Comparison of ENCODE assay signal across 19 mouse cellular contexts in genomic region chr2:127550446-127550845, GRCm38 (mm10). TPM values are rescaled to one million over a fixed set of nuclear protein-coding genes. Genes with fewer than 3 reads are reported as not detected.
A peak's percentile ranks its signal among the peaks of the same experiment; 100 is the strongest.
DNase-seq lines count a peak whose midpoint lies in the region; ATAC-seq and TF ChIP-seq lines count a peak whose summit lies in the region.
"Had no signal": no experiment of that assay in that cellular context is flagged by ENCODE, and none has a peak within 500 bp of the region (broad histone marks: within the 10 kb centered on the region; RNA-seq: fewer than 3 reads in every experiment).

No protein-coding gene starts in this region.

- no peak for TF ChIP-seq POLR2A in cerebellum, adult 2 months (IDR thresholded peaks at IDR 0.05; ENCODE audit: borderline replicate concordance, insufficient read depth, low read length)
- TF ChIP-seq POLR2A in testis, adult 2 months (IDR thresholded peaks at IDR 0.05; ENCODE audit: control insufficient read depth, low read depth, low read length): no peak

- peaks cover 13% of the 10 kb centered on the region; the same call in 1 of the 2 replicates for H3K4me1 ChIP-seq in cerebellum, adult 2 months (ENCODE audit: control insufficient read depth, insufficient read depth, low read length)
- H3K4me1 ChIP-seq in testis, adult 2 months (ENCODE audit: control insufficient read depth, insufficient read depth, low read length): no peaks in the 10 kb centered on the region
- H3K4me1 ChIP-seq: embryonic facial prominence, embryonic 13.5 days; embryonic facial prominence, embryonic 15.5 days; forebrain, embryonic 12.5 days; forebrain, embryonic 15.5 days had no signal

- H3K27ac ChIP-seq in cerebellum, adult 2 months (ENCODE audit: insufficient read depth, low read length): 0 out of 2 replicates have a peak overlapping the region, but pooled peaks have one; percentile 12
- no peak overlapping the region for H3K27ac ChIP-seq in testis, adult 2 months (ENCODE audit: control insufficient read depth, insufficient read depth, low read depth, low read length)
- H3K27ac ChIP-seq: embryonic facial prominence, embryonic 13.5 days; embryonic facial prominence, embryonic 15.5 days; forebrain, embryonic 10.5 days; forebrain, embryonic 12.5 days; forebrain, embryonic 15.5 days had no signal

- TF ChIP-seq CTCF in cerebellum, adult 2 months (IDR thresholded peaks at IDR 0.05; ENCODE audit: borderline replicate concordance, insufficient read depth, low read depth, low read length): no peak
- TF ChIP-seq CTCF in testis, adult 2 months (IDR thresholded peaks at IDR 0.05; ENCODE audit: control insufficient read depth, insufficient read depth, insufficient replicate concordance, low read depth, low read length): no peak

- no peak for DNase-seq in cerebellum, postnatal 4 days (ENCODE audit: low spot score in 2 of 2)
- peak; percentile 42 to 67 for DNase-seq in cerebellum, adult 2 months
- DNase-seq in cerebellum, adult 9-11 months: no peak
- DNase-seq in testis, postnatal 14 days (ENCODE audit: low spot score): no peak
- DNase-seq: adrenal gland, adult 8-10 months; adrenal gland, postnatal 36 days; B cell, adult 2 months had no signal

- ATAC-seq in cerebellum, adult (ENCODE audit: insufficient number of reproducible peaks, low FRiP score, low TSS enrichment): peak; percentile 41; the same call in 1 of the 2 replicates
- ATAC-seq: activated CD4-positive, CD25-positive, alpha-beta regulatory T cell, adult 4 months; CD4-positive, CD25-positive, alpha-beta regulatory T cell, adult 4 months; Patski had no signal

- H3K36me3 ChIP-seq in testis, adult 2 months (ENCODE audit: control insufficient read depth, insufficient read depth, low read length): no peaks in the 10 kb centered on the region
- H3K36me3 ChIP-seq: embryonic facial prominence, embryonic 13.5 days; embryonic facial prominence, embryonic 15.5 days; forebrain, embryonic 10.5 days; forebrain, embryonic 12.5 days; forebrain, embryonic 15.5 days; G1E had no signal

- no peaks in the 10 kb centered on the region for H3K27me3 ChIP-seq in cerebellum, adult 2 months (ENCODE audit: control insufficient read depth, insufficient read depth, low read length)
- no peaks in the 10 kb centered on the region for H3K27me3 ChIP-seq in testis, adult 2 months (ENCODE audit: control insufficient read depth, insufficient read depth, low read length)
- H3K27me3 ChIP-seq: embryonic facial prominence, embryonic 13.5 days; embryonic facial prominence, embryonic 15.5 days; forebrain, embryonic 15.5 days had no signal

- no peak overlapping the region for H3K4me3 ChIP-seq in cerebellum, adult 2 months (replicated peaks; ENCODE audit: insufficient read depth, low read depth, low read length)
- peak overlapping the region; percentile 21 for H3K4me3 ChIP-seq in testis, adult 2 months (ENCODE audit: control insufficient read depth, low read depth, low read length)
- H3K4me3 ChIP-seq: embryonic facial prominence, embryonic 13.5 days; embryonic facial prominence, embryonic 15.5 days; erythroblast, embryonic 14.5 days; forebrain, embryonic 10.5 days; forebrain, embryonic 12.5 days; forebrain, embryonic 15.5 days had no signal

- 26% methylated on average over 1 of the region's 1 CpGs for WGBS in cerebellum, adult 2 months

RNA-seq across cellular contexts. Expression of gene Prom2, which starts 9.2 kb away (rescaled TPM):
- 3.3 and 4.1 TPM in 2 replicates for polyA plus RNA-seq in cerebellum, adult 2 months (2012; rRNA removed)
- polyA plus RNA-seq in testis, adult 2 months (2012; rRNA removed): 0.09 and 20.7 TPM in 2 replicates
- polyA plus RNA-seq: activated CD4-positive, CD25-positive, alpha-beta regulatory T cell, adult 4 months; CD4-positive, CD25-positive, alpha-beta regulatory T cell, adult 4 months; erythroblast, embryonic 14.5 days; forebrain, embryonic 15.5 days; G1E; Patski had no signal

RNA-seq across cellular contexts. Expression of gene Kcnip3, which starts 28.6 kb away (rescaled TPM):
- polyA plus RNA-seq in cerebellum, adult 2 months (2012; rRNA removed): 81.6 and 83.9 TPM in 2 replicates
- 2.7 and 4.5 TPM in 2 replicates for polyA plus RNA-seq in testis, adult 2 months (2012; rRNA removed)
- polyA plus RNA-seq: CD4-positive, CD25-positive, alpha-beta regulatory T cell, adult 4 months had no signal

RNA-seq across cellular contexts. Expression of gene Zfp661, which starts 36.4 kb away (rescaled TPM):
- polyA plus RNA-seq in cerebellum, adult 2 months (2012; rRNA removed): 6.0 and 6.1 TPM in 2 replicates
- polyA plus RNA-seq in testis, adult 2 months (2012; rRNA removed): 5.6 and 6.0 TPM in 2 replicates
- polyA plus RNA-seq: erythroblast, embryonic 14.5 days had no signal

RNA-seq across cellular contexts. Expression of gene Mrps5, which starts 36.6 kb away (rescaled TPM):
- polyA plus RNA-seq in cerebellum, adult 2 months (2012; rRNA removed): 95.0 and 97.3 TPM in 2 replicates
- 32.6 and 33.8 TPM in 2 replicates for polyA plus RNA-seq in testis, adult 2 months (2012; rRNA removed)

Comparison
In these comparisons a context has a peak if more than half of its experiments do, and no peak if none do; other contexts are left out.
1. DNase-seq: peak in cerebellum, adult 2 months (2 of 2); none in cerebellum, postnatal 4 days (0 of 2), cerebellum, adult 9-11 months (single experiment) and testis, postnatal 14 days (single experiment).
2. RNA of gene Kcnip3, which starts 28.6 kb away (polyA plus RNA-seq): 81.6 to 83.9 TPM in cerebellum, adult 2 months; 2.7 to 4.5 TPM in testis, adult 2 months; every median in the first group is over 10 times any median in the second.